Mouse (Mus musculus) lung, embryonic 14.5 days (tissue): ENCODE results near the gene Cdc42ep2. TPM values are rescaled to one million over a fixed set of nuclear protein-coding genes. Genes with fewer than 3 reads are reported as not detected.

Experiments used
- ATAC-seq: fragments of 200-750 bp; cut with Nextera tagmentation; 2 replicates; pipeline ENCODE4 v1.8.0; 2017; ENCODE audit warnings: mild to moderate bottlenecking, moderate TSS enrichment, moderate library complexity; ENCODE audit not compliant: insufficient read depth
- DNase-seq: peaks from one replicate; pipeline ENCODE4 v3.0.0-alpha.2; 2015
- H3K27ac ChIP-seq: fragments of 300-500 bp; sonication (generic); 2 replicates; pipeline ENCODE4 v1.5.1; 2014; ENCODE audit warnings: low read depth, mild to moderate bottlenecking, moderate library complexity
- H3K27me3 ChIP-seq: fragments of 300-500 bp; sonication (generic); 2 replicates; pipeline ENCODE4 v1.6.1; 2014; ENCODE audit warnings: low read length, control low read depth; ENCODE audit not compliant: insufficient read depth
- H3K36me3 ChIP-seq: fragments of 300-500 bp; sonication (generic); 2 replicates; pipeline ENCODE4 v1.6.1; 2014; ENCODE audit warnings: control low read depth; ENCODE audit not compliant: insufficient read depth
- H3K4me1 ChIP-seq: fragments of 300-500 bp; sonication (generic); 2 replicates; pipeline ENCODE4 v1.6.1; 2014; ENCODE audit warnings: antibody characterized with exemption, control low read depth; ENCODE audit not compliant: insufficient read depth
- H3K4me2 ChIP-seq: fragments of 300-500 bp; sonication (generic); 2 replicates; pipeline ENCODE4 v1.6.1; 2014; ENCODE audit warnings: mild to moderate bottlenecking
- H3K4me3 ChIP-seq: fragments of 300-500 bp; sonication (generic); 2 replicates; pipeline ENCODE4 v1.5.1; 2014; ENCODE audit warnings: low read depth, low read length
- H3K9ac ChIP-seq: fragments of 300-500 bp; sonication (generic); 2 replicates; pipeline ENCODE4 v1.6.1; 2014
- H3K9me3 ChIP-seq: fragments of 300-500 bp; sonication (generic); 2 replicates; pipeline ENCODE4 v1.6.1; 2016; ENCODE audit warnings: low read depth, low read length, control low read depth
- CTCF ChIP-seq: IDR thresholded peaks from 2 replicates; pipeline ENCODE4 v1.5.1; 2016; ENCODE audit warnings: antibody characterized with exemption, low read depth
- WGBS: fragments of 180-500 bp; shearing (Covaris S2); extraction: QIAGEN DNeasy Blood & Tissue Kit; methylation state at CpG from one replicate; pipeline ENCODE4 v1.1.7; 2014; 5-methylcytosine and 5-hydroxymethylcytosine counted together
- polyA plus RNA-seq: library from polyadenylated mRNA; unstranded; fragments of >200 nt; fragmentation: Nextera tagmentation; extraction: Ambion mirVana; gene quantifications from 2 replicates; pipeline ENCODE4 v1.2.1, GENCODE M21; 2014

The Cdc42ep2 gene
- polyA plus RNA-seq, 1 experiment from 2014 or later, result 9.9 TPM

- peak within 1 kb of the TSS; percentile 96 for H3K9ac ChIP-seq
- WGBS, result 18% methylated on average over 13 of the region's 13 CpGs
- peaks cover 24% of the 10 kb centered on the region for H3K36me3 ChIP-seq
- peaks cover 11% of the 10 kb centered on the region; the same call in 1 of the 2 replicates for H3K4me1 ChIP-seq
- H3K27me3 ChIP-seq, result no peaks in the 10 kb centered on the region
- peak within 1 kb of the TSS; percentile 91 for H3K4me3 ChIP-seq
- H3K9me3 ChIP-seq, result no peaks in the 10 kb centered on the region
- DNase-seq, result no peak
- no peak; the same call in 1 of the 2 replicates for ATAC-seq
- no peak for TF ChIP-seq CTCF
- peak within 1 kb of the TSS; percentile 85 for H3K4me2 ChIP-seq
- H3K27ac ChIP-seq, result peak within 1 kb of the TSS; percentile 91
These were observed 11.5 kb downstream of the Cdc42ep2 start, which contains the start of gene Dpf2 for GRCm38 (mm10) chr19:5913007-5913719. Gene Dpf2 (minus strand): TSS chr19:5913010.

GRCm38 (mm10) chr19:5912103-5913006, 12.3 kb downstream of the Cdc42ep2 start:
- DNase-seq (peak; percentile 100), ATAC-seq (peak; percentile 97)
- Histone ChIP-seq H3K9me3 (no peaks in the 10 kb centered on the region), H3K4me1 (peaks cover 11% of the 10 kb centered on the region; the same call in 1 of the 2 replicates), H3K4me2 (peak overlapping the region; percentile 85), H3K4me3 (peak overlapping the region; percentile 91), H3K27me3 (no peaks in the 10 kb centered on the region), H3K36me3 (peaks cover 19% of the 10 kb centered on the region), H3K9ac (peak overlapping the region; percentile 96), H3K27ac (peak overlapping the region; percentile 91)
- TF ChIP-seq CTCF, result peak; percentile 44; the same call in 1 of the 2 replicates
- under 1% methylated on average over 59 of the region's 59 CpGs for WGBS

GRCm38 (mm10) chr19:5911430-5912102, 13.1 kb downstream of the Cdc42ep2 start:
- TF ChIP-seq CTCF, result no peak
- ATAC-seq, result no peak
- peak overlapping the region; percentile 91 for H3K27ac ChIP-seq
- H3K9me3 ChIP-seq, result no peaks in the 10 kb centered on the region
- 2% methylated on average over 14 of the region's 14 CpGs for WGBS
- H3K4me3 ChIP-seq, result peak overlapping the region; percentile 91
- H3K27me3 ChIP-seq, result no peaks in the 10 kb centered on the region
- no peak for DNase-seq
- peak overlapping the region; percentile 96 for H3K9ac ChIP-seq
- peaks cover 19% of the 10 kb centered on the region for H3K36me3 ChIP-seq
- peaks cover 11% of the 10 kb centered on the region; the same call in 1 of the 2 replicates for H3K4me1 ChIP-seq
- H3K4me2 ChIP-seq, result peak overlapping the region; percentile 72

GRCm38 (mm10) chr19:5910221-5910620, 14.4 kb downstream of the Cdc42ep2 start:
- 42% methylated on average over 6 of the region's 6 CpGs for WGBS
- Histone ChIP-seq H3K36me3 (peaks cover 24% of the 10 kb centered on the region), H3K9me3 (no peaks in the 10 kb centered on the region), H3K4me3 (no peak overlapping the region; the same call in 1 of the 2 replicates), H3K9ac (no peak overlapping the region), H3K4me1 (peaks cover 11% of the 10 kb centered on the region; the same call in 1 of the 2 replicates), H3K27me3 (no peaks in the 10 kb centered on the region), H3K4me2 (peak overlapping the region; percentile 72), H3K27ac (no peak overlapping the region)
- DNase-seq (no peak), ATAC-seq (no peak)
- TF ChIP-seq CTCF, result no peak

- peaks cover 53% of the 10 kb centered on the region for H3K36me3 ChIP-seq
- DNase-seq, result no peak
- no peak overlapping the region for H3K9ac ChIP-seq
These were observed 17.3 kb downstream of the Cdc42ep2 start for GRCm38 (mm10) chr19:5907275-5907674.

GRCm38 (mm10) chr19:5894002-5894678, 30.5 kb downstream of the Cdc42ep2 start, which contains the start of gene Tigd3:
Gene Tigd3 (minus strand): TSS chr19:5894149.
- Histone ChIP-seq H3K9ac (peak within 1 kb of the TSS; percentile 75), H3K4me3 (peak within 1 kb of the TSS; percentile 63), H3K9me3 (no peaks in the 10 kb centered on the region), H3K27me3 (no peaks in the 10 kb centered on the region), H3K36me3 (peaks cover 35% of the 10 kb centered on the region), H3K4me2 (peak within 1 kb of the TSS; percentile 89), H3K27ac (peak within 1 kb of the TSS; percentile 30; the same call in 1 of the 2 replicates), H3K4me1 (0 out of 2 replicates have a peak, but pooled peaks cover 3% of the 10 kb centered on the region)
- 2% methylated on average over 36 of the region's 36 CpGs for WGBS
- ATAC-seq (peak; percentile 97), DNase-seq (peak; percentile 99)
- no peak for TF ChIP-seq CTCF

More at GRCm38 (mm10) chr19:5907275-5907674, 17.3 kb downstream of the Cdc42ep2 start:
- ATAC-seq, result no peak
- Histone ChIP-seq H3K4me2 (no peak overlapping the region), H3K4me1 (peaks cover 8% of the 10 kb centered on the region; the same call in 1 of the 2 replicates), H3K27ac (no peak overlapping the region), H3K4me3 (no peak overlapping the region), H3K27me3 (no peaks in the 10 kb centered on the region), H3K9me3 (no peaks in the 10 kb centered on the region)
- 86% methylated on average over 3 of the region's 3 CpGs for WGBS
- no peak for TF ChIP-seq CTCF
